Mouse (Mus musculus) liver, embryonic 15.5 days (tissue): Measurements from ENCODE around the gene Arhgap21. TPM values are rescaled to one million over a fixed set of nuclear protein-coding genes. Genes with fewer than 3 reads are reported as not detected.

ENCODE experiments used
- ATAC-seq: fragments of 200-750 bp; cut with Nextera tagmentation; 2 replicates; pipeline ENCODE4 v1.8.0; 2017; ENCODE audit warnings: moderate number of reproducible peaks, mild to moderate bottlenecking, moderate library complexity; ENCODE audit not compliant: insufficient read depth
- H3K27ac ChIP-seq: fragments of 300-500 bp; sonication (generic); replicated peaks from 2 replicates; pipeline ENCODE4 v1.5.1; 2015; ENCODE audit warnings: mild to moderate bottlenecking, inconsistent platforms
- H3K27me3 ChIP-seq: fragments of 300-500 bp; sonication (generic); 2 replicates; pipeline ENCODE4 v1.6.1; 2015; ENCODE audit warnings: mild to moderate bottlenecking, inconsistent platforms
- H3K36me3 ChIP-seq: fragments of 300-500 bp; sonication (generic); replicated peaks from 2 replicates; pipeline ENCODE4 v1.6.1; 2015; ENCODE audit warnings: moderate library complexity, mild to moderate bottlenecking, inconsistent platforms
- H3K4me1 ChIP-seq: fragments of 300-500 bp; sonication (generic); replicated peaks from 2 replicates; pipeline ENCODE4 v1.6.1; 2015; ENCODE audit warnings: inconsistent platforms
- H3K4me2 ChIP-seq: fragments of 300-500 bp; sonication (generic); 2 replicates; pipeline ENCODE4 v1.6.1; 2015; ENCODE audit warnings: moderate library complexity, mild to moderate bottlenecking, inconsistent platforms
- H3K4me3 ChIP-seq: fragments of 300-500 bp; sonication (generic); replicated peaks from 2 replicates; pipeline ENCODE4 v1.5.1; 2015; ENCODE audit warnings: mild to moderate bottlenecking, inconsistent platforms
- H3K9ac ChIP-seq: fragments of 300-500 bp; sonication (generic); 2 replicates; pipeline ENCODE4 v1.6.1; 2015; ENCODE audit warnings: moderate library complexity, mild to moderate bottlenecking, inconsistent platforms
- H3K9me3 ChIP-seq: fragments of 300-500 bp; sonication (generic); replicated peaks from 2 replicates; pipeline ENCODE4 v1.6.1; 2016; ENCODE audit warnings: inconsistent platforms
- WGBS: fragments of 180-500 bp; shearing (Covaris S2); methylation state at CpG from one replicate; pipeline ENCODE4 v1.1.7; 2015; ENCODE audit warnings: mixed read lengths; ENCODE audit not compliant: insufficient replicate concordance; 5-methylcytosine and 5-hydroxymethylcytosine counted together
- polyA plus RNA-seq: library from polyadenylated mRNA; unstranded; fragments of >200 nt; fragmentation: Nextera tagmentation; extraction: Ambion mirVana; gene quantifications from 2 replicates; pipeline ENCODE4 v1.2.1, GENCODE M21; 2015

The Arhgap21 gene
- polyA plus RNA-seq, 1 experiment from 2014 or later = 5.8 TPM

DNA sequence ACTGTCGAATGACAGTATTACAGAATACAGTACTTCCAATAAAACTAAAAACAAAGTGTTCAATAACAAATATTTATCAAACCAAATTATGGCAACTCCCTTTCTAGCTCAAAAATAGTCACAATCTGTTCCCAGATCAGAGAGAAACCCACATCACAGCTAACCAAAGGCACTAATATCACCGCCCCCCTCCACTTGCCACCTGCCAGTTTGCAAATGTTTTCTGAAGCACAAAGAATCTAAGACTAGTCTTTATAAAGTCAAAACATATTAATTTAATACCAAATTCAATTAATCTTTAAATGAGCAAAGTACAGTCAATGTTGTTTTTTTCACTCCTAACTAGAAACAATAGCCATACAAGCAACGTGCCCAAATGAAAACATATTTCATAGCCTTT is 3.3 kb downstream of the Arhgap21 start:
- Histone ChIP-seq H3K36me3 (no peaks in the 10 kb centered on the region; the same call in 1 of the 2 replicates), H3K4me1 (peaks cover 65% of the 10 kb centered on the region), H3K27me3 (no peaks in the 10 kb centered on the region), H3K4me3 (peak overlapping the region; percentile 95), H3K27ac (peak overlapping the region; percentile 48; the same call in 1 of the 2 replicates), H3K4me2 (peak overlapping the region; percentile 88), H3K9me3 (no peaks in the 10 kb centered on the region), H3K9ac (no peak overlapping the region)
- 62% methylated on average over 3 of the region's 3 CpGs for WGBS
- ATAC-seq = no peak

DNA sequence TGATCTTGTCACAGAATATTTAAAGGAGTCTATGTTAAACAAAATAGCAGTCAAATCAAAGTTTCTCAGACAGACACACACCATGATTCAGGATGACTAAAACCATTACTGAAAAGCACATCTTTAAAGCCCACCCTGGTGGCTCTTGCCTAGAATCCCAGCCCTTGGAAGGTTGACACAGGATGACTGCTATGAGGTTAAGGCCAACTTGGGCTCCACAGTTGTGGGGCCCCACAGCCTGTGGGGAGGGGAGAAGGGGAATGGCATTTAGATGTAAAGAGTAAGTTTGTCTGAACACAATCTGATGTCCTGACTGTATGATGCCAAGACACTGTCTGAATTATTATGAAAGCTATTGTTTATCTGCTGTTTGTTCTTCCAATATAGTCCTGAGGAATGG is 4.2 kb downstream of the Arhgap21 start:
- no peak overlapping the region; the same call in 1 of the 2 replicates for H3K4me2 ChIP-seq
- H3K36me3 ChIP-seq = no peaks in the 10 kb centered on the region; the same call in 1 of the 2 replicates
- H3K9me3 ChIP-seq = no peaks in the 10 kb centered on the region
- H3K4me1 ChIP-seq = peaks cover 63% of the 10 kb centered on the region
- H3K27ac ChIP-seq = no peak overlapping the region
- H3K4me3 ChIP-seq = no peak overlapping the region
- H3K9ac ChIP-seq = no peak overlapping the region
- H3K27me3 ChIP-seq = no peaks in the 10 kb centered on the region
- ATAC-seq = no peak

DNA sequence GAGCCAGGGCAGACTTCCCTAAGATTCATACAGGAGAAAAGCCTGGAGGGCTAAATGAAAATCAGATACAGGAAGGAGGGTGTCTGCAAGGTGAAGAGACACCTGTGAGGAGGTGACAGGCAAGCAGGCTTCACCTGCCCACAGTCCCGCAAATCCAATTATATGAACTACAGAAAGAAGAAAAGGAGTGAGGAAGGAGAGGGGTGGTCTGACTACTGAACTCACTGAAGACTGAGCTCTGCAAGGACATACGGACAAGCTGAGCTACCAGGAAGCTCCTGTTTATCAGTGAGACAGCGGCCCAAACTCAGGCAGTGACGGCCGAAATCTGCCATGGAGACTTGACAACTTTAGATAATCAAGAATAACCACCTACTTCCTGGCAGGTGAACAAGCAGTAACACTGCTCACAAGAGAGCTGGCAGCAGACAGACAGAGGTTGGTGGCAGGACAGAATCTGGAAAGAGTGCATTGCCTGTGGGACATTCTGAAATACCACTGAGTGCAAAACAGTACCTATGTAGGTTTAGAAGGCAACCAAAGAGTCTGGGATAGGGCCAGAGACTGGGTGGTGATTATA is 5.4 kb downstream of the Arhgap21 start:
- no peak overlapping the region; the same call in 1 of the 2 replicates for H3K4me3 ChIP-seq
- no peak for ATAC-seq
- 0 out of 2 replicates have a peak overlapping the region, but pooled peaks have one; percentile 8 for H3K9ac ChIP-seq
- peak overlapping the region; percentile 54; the same call in 1 of the 2 replicates for H3K27ac ChIP-seq
- no peaks in the 10 kb centered on the region for H3K27me3 ChIP-seq
- peak overlapping the region; percentile 41 for H3K4me2 ChIP-seq
- H3K9me3 ChIP-seq = no peaks in the 10 kb centered on the region
- WGBS = 32% methylated on average over 5 of the region's 5 CpGs
- peaks cover 1% of the 10 kb centered on the region for H3K36me3 ChIP-seq
- peaks cover 74% of the 10 kb centered on the region for H3K4me1 ChIP-seq

DNA sequence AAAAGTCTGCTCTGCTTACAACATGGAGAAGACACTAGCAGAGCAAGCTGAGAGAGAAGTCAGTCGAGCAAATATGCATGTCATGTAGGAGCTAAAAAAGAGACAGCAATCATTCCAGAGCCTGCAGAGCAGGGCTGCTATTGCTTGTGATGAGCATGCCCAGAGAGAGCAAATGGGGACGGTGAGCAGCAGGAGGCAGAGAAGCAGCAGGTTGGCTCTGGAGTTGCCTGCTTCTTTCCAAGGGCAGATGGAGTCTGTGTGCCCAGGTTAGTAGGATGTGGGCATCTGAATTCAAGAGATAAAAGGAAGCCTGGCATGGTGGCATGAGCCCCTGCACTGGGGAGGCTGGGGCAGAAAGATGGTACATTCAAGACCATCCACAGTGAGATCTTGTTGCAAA is 6.4 kb downstream of the Arhgap21 start:
- Histone ChIP-seq H3K4me2 (peak overlapping the region; percentile 31; the same call in 1 of the 2 replicates), H3K36me3 (peaks cover 5% of the 10 kb centered on the region), H3K4me3 (no peak overlapping the region), H3K9me3 (no peaks in the 10 kb centered on the region), H3K27ac (0 out of 2 replicates have a peak overlapping the region, but pooled peaks have one; percentile 4), H3K9ac (no peak overlapping the region), H3K4me1 (peaks cover 77% of the 10 kb centered on the region), H3K27me3 (no peaks in the 10 kb centered on the region)
- WGBS = 34% methylated on average over 2 of the region's 2 CpGs
- ATAC-seq = no peak

DNA sequence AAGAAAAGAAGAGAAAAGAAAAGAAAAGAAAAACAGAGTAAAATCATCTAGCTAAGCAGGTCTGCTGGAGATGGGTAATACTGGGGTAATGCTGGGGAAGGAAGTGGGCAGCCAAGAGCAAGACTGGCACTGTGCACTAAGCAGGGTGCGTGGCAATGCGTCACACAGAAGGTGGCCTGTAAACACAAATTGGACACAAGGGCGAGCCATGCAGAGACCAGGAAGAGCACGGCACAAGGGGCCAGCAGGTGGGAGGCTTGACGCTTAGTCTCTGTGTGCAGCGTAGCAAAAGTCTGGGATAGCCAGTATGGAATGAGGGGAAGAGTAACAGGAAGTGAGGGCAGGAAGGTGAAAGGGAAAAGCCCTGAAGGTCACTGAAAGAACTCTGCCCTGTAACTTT is 6.9 kb downstream of the Arhgap21 start:
- H3K9me3 ChIP-seq = no peaks in the 10 kb centered on the region
- H3K4me1 ChIP-seq = peaks cover 74% of the 10 kb centered on the region
- no peak overlapping the region for H3K4me3 ChIP-seq
- H3K4me2 ChIP-seq = peak overlapping the region; percentile 31
- 0 out of 2 replicates have a peak, but pooled peaks have one; percentile 30 for ATAC-seq
- H3K27me3 ChIP-seq = no peaks in the 10 kb centered on the region
- H3K27ac ChIP-seq = 0 out of 2 replicates have a peak overlapping the region, but pooled peaks have one; percentile 4
- no peak overlapping the region for H3K9ac ChIP-seq
- H3K36me3 ChIP-seq = peaks cover 5% of the 10 kb centered on the region
- whole genome bisulfite sequencing = 40% methylated on average over 6 of the region's 6 CpGs

DNA sequence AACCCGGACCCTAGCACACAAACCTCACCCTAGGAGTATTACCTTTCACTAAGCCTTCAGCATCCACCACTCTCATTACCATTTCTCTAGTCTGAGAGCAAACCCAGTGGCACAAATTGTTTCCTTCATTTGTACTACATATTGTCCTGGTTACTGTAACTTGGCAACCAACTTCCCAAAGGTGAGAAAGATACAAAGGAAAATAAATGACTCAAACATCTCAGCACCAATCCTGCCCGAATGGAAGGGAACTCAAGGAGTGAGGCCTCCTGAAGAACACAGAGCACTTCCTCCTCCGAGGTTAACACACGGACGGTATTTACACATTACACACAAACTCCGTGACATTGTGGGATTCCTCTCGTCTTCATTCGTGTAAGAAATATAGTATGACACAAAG is 7.4 kb downstream of the Arhgap21 start:
- Histone ChIP-seq H3K4me2 (peak overlapping the region; percentile 30; the same call in 1 of the 2 replicates), H3K36me3 (peaks cover 5% of the 10 kb centered on the region), H3K4me1 (peaks cover 70% of the 10 kb centered on the region), H3K27me3 (no peaks in the 10 kb centered on the region), H3K9ac (no peak overlapping the region), H3K9me3 (no peaks in the 10 kb centered on the region), H3K4me3 (no peak overlapping the region), H3K27ac (no peak overlapping the region)
- 31% methylated on average over 8 of the region's 8 CpGs for whole genome bisulfite sequencing
- no peak for ATAC-seq

DNA sequence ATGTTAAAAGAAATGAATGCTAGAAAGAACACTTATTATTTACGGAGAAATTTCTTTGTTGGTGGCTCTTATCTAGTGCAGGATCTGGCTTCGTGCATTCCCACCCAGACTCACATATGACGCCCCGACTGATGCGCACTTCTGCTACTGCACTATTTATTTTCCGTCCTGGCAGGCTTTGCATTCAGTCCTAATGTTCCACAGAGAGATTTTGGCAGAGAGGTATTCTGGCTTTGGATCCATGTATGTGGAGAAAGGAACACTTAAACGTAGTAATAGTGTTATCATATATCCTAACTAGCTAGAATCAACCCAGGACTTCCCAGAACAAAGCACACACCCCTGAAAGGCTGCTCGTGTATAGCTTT is 8.0 kb downstream of the Arhgap21 start:
- H3K4me2 ChIP-seq = no peak overlapping the region
- 47% methylated on average over 8 of the region's 8 CpGs for WGBS
- H3K4me3 ChIP-seq = no peak overlapping the region
- ATAC-seq = no peak
- H3K4me1 ChIP-seq = peaks cover 64% of the 10 kb centered on the region
- peaks cover 5% of the 10 kb centered on the region for H3K36me3 ChIP-seq
- no peak overlapping the region for H3K27ac ChIP-seq
- no peaks in the 10 kb centered on the region for H3K27me3 ChIP-seq
- no peak overlapping the region for H3K9ac ChIP-seq
- no peaks in the 10 kb centered on the region for H3K9me3 ChIP-seq

DNA sequence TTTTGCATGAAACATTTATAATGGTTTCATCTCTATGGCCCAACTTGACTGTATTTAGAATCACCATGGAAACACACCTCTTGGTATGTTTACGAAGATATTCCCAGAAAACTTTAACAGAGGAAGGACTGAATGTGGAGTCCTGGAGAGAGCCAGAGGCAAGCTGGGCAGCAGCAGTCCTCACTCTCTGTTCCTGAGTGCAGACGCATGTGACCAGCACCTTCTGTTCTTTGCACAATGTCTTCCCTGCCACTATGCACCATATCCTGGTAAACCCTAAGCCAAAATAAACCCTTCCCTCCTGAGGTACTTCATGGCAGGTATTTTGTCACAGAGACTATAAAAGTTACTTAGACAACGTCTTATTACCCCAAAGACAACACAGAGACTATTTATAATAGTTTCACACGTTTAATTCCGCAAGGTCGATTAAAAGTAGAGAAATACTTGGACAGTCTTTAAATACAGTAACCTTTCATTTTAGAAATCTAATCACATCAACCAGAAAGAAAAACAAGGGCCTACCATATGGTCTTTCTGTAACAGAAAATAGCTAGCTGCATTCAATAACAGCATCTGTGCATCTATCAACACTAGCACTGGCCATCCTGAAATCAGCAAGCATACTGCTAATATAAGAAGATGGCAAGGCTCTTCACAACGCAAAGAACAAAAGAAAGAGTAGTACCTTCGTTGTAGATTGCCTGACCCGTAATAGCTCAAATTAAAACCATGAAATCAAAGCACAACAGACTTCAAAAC is 8.6 kb downstream of the Arhgap21 start:
- peaks cover 5% of the 10 kb centered on the region for H3K36me3 ChIP-seq
- H3K27me3 ChIP-seq = no peaks in the 10 kb centered on the region
- no peak overlapping the region for H3K4me2 ChIP-seq
- WGBS = 83% methylated on average over 9 of the region's 9 CpGs
- no peak overlapping the region for H3K27ac ChIP-seq
- H3K9me3 ChIP-seq = no peaks in the 10 kb centered on the region
- no peak overlapping the region for H3K9ac ChIP-seq
- H3K4me3 ChIP-seq = no peak overlapping the region
- peaks cover 59% of the 10 kb centered on the region for H3K4me1 ChIP-seq
- no peak for ATAC-seq

DNA sequence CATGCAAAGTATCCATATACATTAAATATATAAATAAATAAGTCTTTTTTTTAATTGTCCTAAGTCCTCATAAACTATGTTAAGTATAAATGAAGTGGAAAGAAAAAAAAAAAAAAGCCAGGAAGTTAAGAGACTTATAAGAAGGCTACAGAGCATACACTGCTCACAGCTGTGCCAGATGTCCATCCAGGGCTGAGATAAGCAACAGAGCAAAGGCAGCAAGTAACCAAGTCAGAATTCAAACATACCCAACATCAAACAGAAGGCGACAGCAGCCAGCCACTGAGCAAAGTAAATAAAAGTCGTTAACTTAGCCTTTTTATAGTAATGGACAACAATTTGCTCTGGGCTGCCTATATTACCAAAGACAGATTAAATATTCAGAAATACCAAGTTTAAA is 9.6 kb downstream of the Arhgap21 start:
- H3K4me2 ChIP-seq = no peak overlapping the region
- H3K36me3 ChIP-seq = peaks cover 5% of the 10 kb centered on the region
- no peak overlapping the region for H3K9ac ChIP-seq
- no peak overlapping the region for H3K4me3 ChIP-seq
- H3K9me3 ChIP-seq = no peaks in the 10 kb centered on the region
- H3K27ac ChIP-seq = no peak overlapping the region; the same call in 1 of the 2 replicates
- H3K4me1 ChIP-seq = peaks cover 53% of the 10 kb centered on the region
- 21% methylated on average over 2 of the region's 2 CpGs for WGBS
- H3K27me3 ChIP-seq = no peaks in the 10 kb centered on the region
- ATAC-seq = peak; percentile 62

DNA sequence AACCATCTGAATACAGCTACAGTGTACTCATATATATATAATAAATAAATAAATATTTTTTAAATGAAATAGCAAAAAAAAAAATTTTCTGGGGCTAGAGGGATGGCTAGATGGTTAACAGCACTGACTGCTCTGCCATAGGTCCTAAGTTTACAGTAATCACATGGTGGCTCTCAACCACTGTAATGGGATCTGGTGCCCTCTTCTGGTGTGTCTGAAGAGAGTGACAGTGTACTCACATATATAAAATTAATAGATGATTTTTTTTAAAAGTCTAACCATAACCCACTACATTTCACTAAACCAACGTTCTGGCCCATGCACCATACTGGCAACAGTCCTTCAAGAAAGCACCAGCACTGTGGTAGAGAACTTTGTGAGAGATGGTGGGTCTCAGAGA is 10.7 kb downstream of the Arhgap21 start:
- ATAC-seq = no peak
- Histone ChIP-seq H3K4me3 (no peak overlapping the region), H3K27me3 (no peaks in the 10 kb centered on the region), H3K9ac (no peak overlapping the region), H3K27ac (0 out of 2 replicates have a peak overlapping the region, but pooled peaks have one; percentile 5), H3K4me2 (no peak overlapping the region), H3K4me1 (peaks cover 43% of the 10 kb centered on the region), H3K36me3 (peaks cover 5% of the 10 kb centered on the region), H3K9me3 (no peaks in the 10 kb centered on the region)
- WGBS = 74% methylated on average over 1 of the region's 1 CpGs

DNA sequence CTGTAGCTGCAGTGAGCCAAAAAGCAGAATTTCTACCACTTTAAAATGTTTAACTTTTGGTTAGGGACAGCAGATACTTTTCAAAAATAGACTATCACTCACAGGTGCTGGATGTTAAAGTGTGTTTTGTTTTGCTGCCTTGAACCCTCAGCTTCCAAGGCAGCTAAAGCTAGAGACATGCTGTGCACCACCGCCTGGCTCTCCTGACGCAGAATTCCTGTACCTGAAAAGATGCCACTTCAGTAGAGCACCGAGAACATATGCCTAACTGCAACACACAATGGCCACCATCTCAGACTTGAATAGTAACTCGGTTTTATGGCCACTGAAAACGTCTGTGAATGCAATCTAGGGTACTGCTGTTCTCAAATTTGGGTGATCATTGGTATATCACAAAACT is 12.0 kb downstream of the Arhgap21 start:
- 77% methylated on average over 5 of the region's 5 CpGs for WGBS
- no peaks in the 10 kb centered on the region for H3K9me3 ChIP-seq
- no peaks in the 10 kb centered on the region for H3K27me3 ChIP-seq
- H3K4me3 ChIP-seq = no peak overlapping the region
- H3K9ac ChIP-seq = no peak overlapping the region
- H3K36me3 ChIP-seq = peaks cover 5% of the 10 kb centered on the region; the same call in 1 of the 2 replicates
- H3K27ac ChIP-seq = no peak overlapping the region
- ATAC-seq = no peak
- H3K4me2 ChIP-seq = no peak overlapping the region
- H3K4me1 ChIP-seq = peaks cover 31% of the 10 kb centered on the region
